Mouse (Mus musculus) kidney, postnatal 25 days (tissue): ENCODE measurements at regions not wholly inside any gene's neighbourhood (a gene's known extent, or its start where the extent isn't known, plus 50 kb on each side); places are given as distances from the start of the nearest gene placed in this dataset.
A peak's percentile ranks its signal among the peaks of the same experiment; 100 is the strongest.

Source experiments
- DNase-seq, 2 experiments: peaks; one replicate each; pipeline ENCODE4 v3.0.0; 2021; ENCODE audit warnings: mixed read lengths in 2 of 2

DNA sequence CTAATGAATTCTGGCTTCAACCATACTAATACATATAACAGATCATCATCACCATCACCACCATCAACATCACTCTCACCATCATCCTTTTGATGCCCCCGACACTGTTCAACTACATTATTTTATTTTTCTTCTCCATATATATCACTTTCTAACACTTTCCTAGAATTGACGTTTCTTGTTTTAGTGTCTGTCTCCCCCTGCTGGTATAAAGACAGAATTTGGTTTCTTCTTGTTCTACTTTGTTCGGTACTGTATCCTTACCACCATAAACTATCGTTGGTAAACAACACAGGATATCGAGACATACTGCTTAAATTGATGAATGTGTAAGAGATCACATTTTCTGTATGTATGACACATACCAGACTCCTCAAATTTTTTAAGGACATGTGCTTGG is 92.5 kb upstream of the Tab3 start:
- no peak for DNase-seq

DNA sequence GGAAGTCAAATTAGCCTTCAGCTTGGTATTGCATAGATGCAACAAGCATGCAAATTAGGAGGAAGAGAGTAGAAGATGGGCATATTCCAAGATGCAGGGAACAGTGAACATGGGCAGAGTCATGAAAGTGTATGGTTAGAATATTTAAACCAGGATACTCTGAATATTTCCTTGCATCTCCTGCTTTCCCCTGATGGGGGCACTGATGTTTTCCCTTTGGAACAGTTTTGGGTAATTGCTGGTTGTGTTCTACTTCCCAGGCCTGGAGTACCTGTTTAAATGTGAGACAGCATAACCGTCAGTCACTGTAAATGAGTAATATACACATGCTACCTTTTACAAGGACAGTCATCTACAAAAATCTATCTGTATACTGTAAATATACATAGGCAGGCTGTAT is 76.9 kb upstream of the Tab3 start:
- peak in 1 of 2 experiments; percentile 39 for DNase-seq
